Mouse (Mus musculus) frontal cortex, adult (tissue): ENCODE data around the gene Pde10a.

Source experiments
- ATAC-seq: cut with Nextera tagmentation; 2 replicates; pipeline ENCODE4 v1.9.2; 2017; ENCODE audit warnings: mild to moderate bottlenecking, moderate library complexity, mixed read lengths; ENCODE audit not compliant: low TSS enrichment

The Pde10a gene

DNA sequence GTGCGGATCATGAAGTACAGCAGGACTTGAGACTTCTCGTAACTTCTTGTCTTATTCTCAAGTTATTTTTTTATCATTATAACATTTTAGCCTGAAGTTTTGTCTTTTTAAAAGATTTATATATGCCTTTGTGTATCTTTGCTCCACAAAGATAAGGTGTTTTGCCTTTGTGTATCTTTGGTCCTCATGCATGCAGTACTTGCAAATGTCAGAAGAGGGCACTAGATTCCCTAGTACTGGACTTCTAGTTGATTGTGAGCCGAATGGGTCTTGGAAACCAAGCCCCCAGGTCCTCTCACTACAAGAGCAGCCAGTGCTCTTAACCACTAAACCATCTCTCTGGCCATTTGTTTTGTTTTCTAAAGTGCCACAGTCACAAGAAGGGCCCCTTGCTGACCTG lies 55.2 kb downstream of the Pde10a start:
- no peak for ATAC-seq

DNA sequence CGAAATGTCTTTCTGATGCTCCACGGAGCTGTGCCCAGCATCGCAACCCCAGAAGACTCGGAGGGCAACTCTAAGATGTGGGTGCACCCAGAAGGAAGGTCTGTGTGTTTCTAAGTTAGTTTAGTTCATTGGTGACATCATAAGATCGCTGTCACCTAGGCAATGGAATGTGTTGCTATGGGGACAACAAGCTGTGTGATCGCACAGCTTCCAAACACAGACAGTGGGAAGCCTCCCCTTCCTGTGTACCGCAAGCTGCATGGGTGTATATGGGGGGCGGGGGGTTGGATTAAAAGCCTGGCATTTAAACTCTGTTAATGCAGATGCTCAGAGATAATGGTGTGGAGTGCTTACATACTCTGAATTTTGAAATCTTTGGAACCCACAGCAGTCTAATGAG lies 56.4 kb downstream of the Pde10a start:
- ATAC-seq = peak; percentile 76

DNA sequence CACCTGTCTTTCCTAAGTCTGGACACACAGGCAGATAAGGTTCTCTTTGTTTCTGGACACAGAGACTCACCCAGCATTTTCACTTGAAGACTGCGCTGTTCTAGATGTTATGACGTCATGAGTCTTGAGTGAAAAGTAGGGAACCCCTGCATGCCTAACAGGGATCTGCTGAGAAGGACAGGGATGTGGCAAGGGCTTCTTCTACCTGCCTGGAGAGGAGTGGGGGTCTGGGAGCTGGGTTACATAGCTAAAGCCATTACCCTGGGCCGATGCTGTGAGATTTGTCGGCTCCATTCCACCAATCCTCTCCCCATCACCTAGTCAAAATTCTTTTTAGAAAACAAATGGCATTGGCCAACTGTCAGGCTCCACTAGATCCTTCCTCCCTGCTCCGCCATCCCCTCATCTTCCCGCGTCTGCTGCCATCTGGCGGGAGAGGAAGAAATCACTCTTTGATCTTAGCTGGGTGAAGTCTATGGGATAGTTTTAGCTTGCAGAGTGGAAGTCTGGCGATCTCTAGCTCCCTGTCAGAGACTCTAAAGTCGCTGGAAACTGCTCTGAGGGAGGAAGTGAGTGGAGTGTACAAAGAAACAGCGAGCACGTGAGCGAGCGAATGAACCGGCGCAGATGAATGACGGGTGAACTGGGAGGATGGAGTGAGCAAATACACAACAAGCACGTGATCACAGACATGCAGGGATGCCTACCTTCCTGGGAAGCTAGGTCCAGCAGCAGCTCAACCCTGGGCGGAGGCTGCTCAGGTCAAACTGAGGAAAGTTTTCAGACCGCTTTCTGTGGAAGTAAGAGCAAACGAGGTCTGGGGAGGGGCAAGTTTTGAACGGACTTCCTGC lies 67.5 kb downstream of the Pde10a start:
- ATAC-seq = peak; percentile 82

DNA sequence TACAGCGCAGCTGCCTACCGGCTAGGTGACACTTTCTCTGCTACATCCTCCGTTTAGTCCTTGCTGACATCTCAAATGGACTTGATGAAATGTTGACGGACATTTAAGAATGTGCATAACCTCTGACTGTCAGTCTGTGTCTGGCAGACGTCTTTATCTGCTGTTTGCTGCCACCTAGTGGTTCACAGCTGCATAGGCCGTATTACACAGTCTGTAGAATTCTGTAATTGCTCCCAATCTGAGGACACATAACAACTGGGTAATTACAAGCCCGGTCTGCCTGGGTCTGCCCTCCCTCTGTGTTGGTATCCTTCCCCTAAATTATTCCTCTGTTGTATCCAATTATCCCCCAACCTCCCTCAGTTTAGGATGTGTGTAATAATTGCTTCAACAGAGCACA lies 72.6 kb downstream of the Pde10a start:
- ATAC-seq = peak; percentile 87

DNA sequence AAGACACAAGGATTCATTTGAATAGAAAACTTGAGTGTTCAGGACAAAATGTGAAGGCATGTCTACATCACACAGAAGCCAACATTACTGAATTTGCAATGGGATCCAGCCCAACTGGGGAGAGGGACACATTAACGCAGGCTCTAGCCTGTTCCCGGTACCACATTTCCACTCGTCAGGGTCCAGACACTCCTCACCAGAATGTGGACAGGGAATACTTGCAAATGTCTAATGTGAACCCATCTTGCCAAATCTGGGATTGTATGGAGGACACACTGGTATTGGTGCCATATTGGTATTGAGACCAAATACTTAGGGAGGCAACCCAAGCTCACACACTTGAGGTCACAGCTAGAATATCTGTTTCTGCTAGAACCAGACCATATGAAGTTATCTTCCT lies 77.8 kb downstream of the Pde10a start:
- no peak for ATAC-seq

DNA sequence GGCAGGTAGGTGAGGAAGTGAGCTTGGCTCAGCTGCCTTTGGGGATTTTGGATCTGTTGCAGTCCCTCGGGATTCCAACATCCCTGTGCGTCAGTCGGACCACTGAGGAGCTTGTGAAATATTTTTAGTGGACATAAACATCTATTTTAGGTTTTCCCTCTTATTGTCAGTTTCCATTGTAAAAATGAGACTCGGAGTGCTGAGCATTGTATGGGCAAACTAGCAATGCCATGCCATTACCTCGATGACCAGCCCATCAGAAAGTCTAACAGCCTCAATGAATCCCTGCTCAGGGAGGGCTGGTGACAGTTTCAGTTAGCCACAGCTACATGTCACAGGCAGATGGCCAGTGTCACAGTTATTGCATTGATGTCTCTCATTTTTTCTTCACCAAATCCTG lies 80.7 kb downstream of the Pde10a start:
- no peak for ATAC-seq

DNA sequence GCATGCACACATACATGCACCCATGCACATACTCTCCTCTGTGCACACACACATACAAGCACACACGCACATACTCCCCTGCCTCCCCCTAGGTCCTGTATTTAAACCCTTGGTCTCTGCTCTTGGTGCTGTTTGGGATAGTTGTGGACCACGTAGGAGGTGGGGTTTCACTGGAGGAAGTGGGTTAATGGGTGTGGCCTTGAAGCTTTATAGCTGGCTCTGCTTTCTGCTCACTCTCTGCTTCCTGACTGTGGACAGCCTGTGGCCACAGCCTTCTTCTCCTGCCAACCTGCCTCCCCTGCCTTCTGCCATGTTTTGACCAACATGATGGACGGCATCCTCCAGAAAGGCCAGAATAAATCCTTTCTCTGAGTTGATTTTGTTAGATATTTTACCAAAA lies 81.5 kb downstream of the Pde10a start:
- no peak for ATAC-seq

DNA sequence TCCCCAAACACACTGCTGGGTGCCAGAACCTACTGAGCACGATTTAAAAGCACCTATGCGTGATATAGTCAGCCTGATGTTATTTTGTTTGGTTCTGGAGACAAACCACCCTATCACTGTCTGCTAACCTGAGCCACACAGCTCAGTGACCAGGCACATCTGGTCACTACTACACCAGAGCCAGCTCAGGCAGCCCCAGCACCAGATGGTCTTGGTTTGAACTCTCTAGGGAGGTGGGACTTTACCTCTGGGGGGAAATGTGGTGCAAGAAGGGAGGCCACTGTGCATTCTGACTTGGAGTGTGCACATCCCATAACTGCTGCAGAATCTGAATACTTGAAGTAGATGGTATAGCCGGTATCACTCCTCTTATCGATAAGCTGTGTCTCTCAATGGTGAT lies 86.7 kb downstream of the Pde10a start:
- ATAC-seq = no peak

DNA sequence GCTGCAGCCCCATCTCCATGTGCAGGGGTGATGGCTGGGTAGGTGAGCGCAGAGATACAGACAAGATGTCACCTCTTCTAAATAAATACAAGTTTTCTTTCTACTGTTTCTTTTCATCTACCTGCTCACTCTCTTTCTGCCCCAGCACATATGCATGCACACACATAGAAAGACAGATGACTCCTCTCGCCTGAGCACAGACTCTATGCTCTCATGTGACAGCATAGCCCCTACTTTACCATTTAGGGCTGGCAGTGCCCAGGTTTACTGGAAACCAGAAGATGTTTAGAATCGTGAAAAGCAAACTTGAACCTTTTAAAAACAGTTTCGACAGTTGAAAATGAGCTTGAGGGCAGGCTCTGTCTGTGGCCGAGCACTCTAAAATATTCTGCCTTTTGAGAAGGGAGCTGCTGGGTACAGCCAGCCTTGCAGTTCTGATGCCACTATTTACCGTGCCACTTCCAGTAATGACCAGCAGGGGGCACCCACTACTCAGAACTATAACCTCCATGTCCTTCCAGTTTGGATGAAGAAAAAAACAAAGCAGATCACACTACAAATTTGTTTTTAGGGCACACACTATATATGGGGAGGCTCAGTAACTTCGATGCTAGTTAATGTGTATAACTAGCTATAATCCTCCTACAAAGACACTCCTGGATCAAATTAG lies 88.8 kb downstream of the Pde10a start:
- ATAC-seq = peak; percentile 89

DNA sequence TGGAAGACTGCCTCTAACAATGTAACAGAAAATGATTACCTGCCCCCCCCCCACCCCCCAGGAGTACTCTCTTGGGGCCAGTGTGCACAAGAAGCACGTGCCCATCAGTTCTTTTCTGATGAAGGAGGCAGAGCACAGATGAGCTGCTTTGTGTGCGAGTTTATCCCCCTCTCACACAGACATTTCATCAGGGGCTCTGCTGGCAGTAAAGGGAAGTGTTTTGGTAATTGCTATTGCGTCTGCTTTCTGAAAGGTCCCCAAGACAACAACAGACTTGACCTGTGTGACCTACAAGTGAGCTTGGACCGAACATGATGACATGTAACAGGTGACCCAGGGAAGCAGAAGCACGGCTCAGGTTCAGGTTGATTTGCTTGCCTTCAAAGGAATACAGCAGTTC lies 95.2 kb downstream of the Pde10a start:
- ATAC-seq = no peak

DNA sequence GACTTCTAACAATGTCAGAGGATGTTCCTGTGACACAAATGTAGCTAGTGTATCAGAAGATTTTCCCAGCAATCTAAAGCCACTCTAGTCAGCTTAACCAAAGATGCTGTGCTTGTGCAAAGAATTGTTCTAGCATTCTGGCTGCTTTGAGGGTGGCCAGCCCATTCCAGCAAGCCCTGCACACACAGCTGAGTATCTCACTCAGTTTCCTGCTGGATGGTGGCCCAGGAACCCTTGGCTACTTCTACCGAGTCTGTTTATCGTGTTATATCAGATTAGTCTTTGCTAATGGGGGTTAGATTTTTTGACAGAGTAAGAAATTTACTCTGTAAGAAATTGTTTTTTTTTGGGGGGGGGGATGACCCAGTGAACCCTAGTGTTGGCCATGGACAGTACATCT lies 95.9 kb downstream of the Pde10a start:
- ATAC-seq = no peak

DNA sequence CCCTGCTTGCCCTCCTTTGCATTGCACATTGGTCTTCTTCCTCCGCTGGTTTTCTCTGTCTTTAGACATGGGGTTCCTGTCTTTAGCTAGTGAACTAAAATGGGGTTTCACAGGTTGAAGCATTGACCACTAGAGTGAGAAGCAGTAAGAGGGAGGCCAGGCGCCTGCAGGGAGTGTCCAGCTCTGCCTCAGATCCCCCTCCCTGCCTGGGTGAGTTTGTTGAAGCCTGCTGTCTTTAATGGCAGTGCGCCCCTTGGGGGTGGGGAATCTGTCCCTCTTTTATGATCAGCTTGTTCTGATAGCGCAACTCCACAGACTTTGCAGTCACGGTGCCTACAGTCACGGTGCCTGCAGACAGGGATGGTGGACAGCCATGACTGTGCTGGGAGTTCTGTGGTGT lies 96.7 kb downstream of the Pde10a start:
- ATAC-seq = no peak

DNA sequence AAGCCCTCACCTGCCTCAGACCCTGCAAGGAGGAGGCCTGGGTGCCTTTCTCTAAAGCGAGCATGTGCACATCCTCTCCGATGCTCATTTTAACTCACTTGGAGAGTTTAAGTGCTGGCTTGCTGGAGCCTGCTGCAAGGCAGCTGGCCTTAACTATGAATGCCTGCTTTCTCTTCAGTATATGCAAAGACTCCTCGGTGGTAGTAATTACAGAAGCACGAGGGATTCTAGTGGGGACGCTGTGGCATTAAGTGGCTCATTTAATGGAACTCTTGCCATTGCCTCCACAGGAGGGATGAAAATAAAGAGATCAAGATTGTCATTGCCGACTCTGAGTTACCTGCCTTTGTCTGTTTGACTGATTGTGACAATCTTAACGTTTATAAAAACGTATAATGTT lies 101.2 kb downstream of the Pde10a start:
- ATAC-seq = no peak

DNA sequence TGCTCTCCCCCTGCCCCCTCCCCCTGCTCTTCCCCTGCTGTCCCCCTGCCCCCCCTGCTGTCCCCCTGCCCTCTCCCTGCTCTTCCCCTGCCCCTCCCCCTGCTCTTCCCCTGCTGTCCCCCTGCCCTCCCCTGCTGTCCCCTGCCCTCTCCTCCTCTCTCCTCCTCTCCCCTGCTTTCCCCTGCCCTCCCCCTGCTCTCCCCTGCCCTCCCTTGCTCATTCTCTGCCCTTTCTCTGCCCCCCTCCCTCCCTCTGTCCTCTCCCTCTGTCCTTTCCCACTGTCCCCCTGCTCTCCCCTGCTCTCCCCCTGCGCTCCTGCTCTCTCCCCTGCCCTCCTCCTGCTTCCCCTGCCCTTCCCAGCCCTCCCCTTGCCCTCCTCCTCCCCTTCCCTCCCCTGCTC lies 106.5 kb downstream of the Pde10a start:
- no peak for ATAC-seq

DNA sequence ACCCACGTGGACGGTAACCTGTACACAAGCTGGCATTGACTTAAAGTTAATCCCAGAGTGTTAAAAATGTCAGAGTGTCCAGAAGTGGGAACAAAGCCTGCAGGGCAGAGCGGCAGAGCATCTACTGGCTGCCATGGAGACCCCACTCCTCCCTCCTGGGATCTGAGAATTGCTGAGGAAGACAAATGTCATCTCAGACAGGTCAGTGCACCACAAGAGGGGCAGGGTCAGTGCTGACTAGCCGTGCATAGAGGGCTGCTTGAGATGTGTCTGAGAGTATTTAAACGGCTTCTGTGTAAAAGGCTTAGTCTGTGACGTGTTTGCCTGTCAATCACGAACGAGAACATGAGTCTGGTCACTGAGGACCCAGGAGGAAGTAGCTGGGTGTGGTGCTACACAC lies 108.4 kb downstream of the Pde10a start:
- no peak for ATAC-seq

DNA sequence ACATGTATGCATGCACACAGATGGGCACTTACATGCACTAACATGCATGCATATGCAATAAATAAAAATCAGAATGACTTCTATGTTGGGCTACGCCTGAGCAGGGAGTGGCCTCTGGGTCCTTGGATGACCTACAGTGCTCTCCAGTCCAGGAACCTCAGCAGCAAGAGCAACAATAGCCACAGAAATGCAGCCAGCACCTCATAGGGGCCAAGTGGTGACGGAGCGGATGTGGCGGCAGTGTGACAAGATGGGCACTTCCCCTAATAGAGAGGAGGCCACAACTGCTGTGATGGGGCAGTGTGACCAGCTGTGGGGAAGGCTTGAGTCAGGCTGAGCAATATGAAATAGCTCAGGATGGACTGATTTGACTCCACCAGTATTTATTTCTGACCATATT lies 109.3 kb downstream of the Pde10a start:
- ATAC-seq = no peak

DNA sequence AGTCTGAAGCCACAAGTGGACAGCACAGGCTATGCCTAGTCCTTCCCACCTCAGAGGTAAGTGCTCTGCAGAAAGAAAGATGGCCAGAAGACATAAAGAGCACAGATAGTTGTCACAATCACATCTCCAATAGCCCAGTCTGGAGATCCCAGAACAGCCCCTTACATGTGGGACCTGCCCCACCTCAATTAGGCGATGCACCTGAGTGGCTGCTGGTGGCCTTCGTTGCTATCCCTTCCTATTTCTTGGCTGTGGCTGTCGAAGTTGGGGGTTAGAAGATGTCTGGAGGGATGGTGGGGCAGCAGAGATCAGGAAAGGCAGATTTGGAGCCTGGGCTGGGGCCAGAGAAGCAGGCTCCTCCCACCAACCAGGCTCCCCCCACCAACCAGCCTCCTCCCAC lies 111.1 kb downstream of the Pde10a start:
- ATAC-seq = no peak

DNA sequence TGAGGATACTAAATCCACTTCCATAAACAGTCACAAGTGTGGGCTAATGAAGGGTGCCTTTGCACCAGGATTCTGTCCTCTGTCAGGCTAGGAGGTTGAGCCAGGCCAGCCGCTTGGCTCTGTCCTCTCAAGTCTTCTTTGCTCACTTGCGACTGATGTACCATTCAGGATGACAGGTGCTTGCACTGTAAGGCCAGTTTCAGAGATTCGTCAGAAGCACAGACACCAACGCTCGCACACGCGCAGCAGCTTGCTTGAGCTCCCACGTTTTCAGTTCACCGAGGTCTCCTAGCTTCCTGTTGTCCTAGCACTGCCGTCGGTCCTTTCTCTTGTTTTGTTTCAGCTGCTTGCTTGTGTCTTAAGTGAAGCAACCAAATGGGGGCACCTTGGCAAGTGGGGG lies 111.5 kb downstream of the Pde10a start:
- ATAC-seq = no peak

DNA sequence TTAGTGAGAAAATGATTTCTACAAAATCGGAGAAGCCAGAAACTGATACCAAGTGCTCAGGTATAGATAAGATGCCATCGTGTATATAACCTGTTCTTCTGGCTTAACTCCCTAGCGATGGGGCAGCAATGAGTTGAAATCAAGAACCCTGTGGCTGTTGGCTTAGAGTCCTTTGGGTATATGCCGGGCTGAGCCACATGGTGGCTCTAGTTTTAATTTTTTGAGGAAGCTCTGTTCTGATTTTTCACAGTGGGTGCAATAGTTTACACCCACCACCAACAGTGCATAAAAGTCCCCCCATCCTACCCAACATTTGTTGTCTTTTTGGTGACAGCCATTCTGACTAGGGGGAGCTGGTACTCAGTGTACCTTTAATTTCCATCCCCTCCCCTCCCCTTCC lies 112.0 kb downstream of the Pde10a start:
- no peak for ATAC-seq

DNA sequence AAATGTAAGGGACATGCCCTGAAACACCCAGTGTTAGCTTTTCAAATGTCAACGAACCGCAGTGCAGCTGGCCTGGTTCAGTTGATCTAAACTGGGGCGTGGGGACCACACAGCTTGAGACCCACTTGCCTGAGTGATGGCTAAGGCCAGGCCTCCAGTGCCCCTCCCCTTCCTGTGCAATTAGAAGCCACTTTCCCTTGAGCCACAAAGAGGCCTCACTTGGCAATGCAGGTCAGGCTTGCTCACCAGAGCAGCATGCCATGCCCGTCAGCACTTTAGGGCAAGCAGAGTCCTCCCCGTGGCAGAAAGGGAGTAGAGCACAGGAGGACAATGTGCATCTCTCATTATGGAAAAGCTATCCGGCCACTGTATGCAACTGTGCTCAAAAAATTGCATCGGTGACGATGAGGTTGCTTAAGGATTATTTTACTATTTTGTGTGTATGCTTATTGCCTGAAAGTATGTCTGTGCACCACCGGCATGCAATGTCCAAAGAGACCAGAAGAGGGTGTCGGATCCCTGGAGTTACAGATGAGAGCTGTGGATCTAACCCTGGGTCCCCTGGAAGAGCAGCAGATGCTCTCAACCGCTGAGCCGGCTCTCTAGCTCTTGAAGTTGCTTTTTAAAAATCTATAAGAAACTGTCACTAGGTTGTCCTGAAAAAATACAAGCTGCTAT lies 114.7 kb downstream of the Pde10a start:
- ATAC-seq = no peak

DNA sequence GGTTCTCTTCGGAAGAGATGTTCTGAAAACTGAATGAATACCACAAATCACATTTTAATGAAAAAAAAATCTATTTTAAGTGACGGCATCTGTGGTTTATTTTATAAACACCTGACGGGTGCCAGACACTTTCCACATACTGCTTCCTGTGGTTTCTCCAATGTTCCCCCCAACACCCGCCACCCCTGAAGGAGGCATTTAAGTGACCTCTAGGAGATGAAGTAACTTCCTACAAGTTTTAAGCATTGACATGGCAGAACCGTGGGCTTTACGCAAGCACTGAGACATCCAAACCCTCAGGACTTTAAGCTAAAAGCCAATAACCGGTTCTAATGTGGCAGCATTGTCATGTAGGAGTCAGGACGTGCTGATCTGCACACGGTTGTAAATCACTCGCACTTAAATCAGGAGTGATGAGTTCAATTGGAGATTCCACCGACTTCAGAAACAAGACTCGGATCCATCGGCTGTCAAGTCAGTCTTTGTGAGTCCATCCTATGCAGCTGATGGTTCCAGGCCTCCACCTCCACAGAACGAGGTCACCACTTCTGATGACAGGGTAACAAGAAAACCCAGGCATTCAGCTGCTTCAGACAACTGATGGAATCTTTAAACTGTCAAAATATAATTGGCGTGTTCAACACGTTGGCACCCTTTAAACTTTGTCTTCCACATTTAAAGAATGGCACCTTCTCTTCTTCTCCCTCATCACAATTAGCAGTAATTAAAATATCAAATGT lies 115.7 kb downstream of the Pde10a start:
- ATAC-seq = no peak

DNA sequence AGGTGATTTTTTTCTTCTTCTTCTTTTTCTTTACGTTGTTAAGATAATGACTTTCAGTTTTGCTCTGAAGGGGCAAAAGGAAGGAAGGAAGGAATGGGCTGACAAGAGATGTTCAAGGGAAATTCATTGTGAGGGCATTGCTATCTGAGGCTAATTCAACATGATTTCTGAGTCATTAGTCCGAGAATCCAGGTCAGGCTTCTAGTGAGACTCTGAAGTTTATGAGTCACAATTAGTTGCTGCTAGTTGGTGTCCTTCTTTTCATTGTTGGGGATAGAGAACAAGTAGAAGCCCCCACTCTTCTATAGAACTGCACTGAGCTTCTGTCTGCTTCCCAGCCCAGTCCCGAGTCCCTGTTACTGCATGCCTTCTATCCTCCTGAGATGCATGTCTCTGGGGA lies 116.3 kb downstream of the Pde10a start:
- no peak for ATAC-seq
